Mouse (Mus musculus) stomach, embryonic 15.5 days (tissue): ENCODE results near the gene Gfra4. TPM values are rescaled to one million over a fixed set of nuclear protein-coding genes. Genes with fewer than 3 reads are reported as not detected.
A peak's percentile ranks its signal among the peaks of the same experiment; 100 is the strongest.

Experiments used
- ATAC-seq: fragments of 200-750 bp; cut with Nextera tagmentation; 2 replicates; pipeline ENCODE4 v1.8.0; 2017; ENCODE audit warnings: low read depth, moderate number of reproducible peaks, moderate TSS enrichment; ENCODE audit not compliant: insufficient read depth, low FRiP score
- H3K27ac ChIP-seq: fragments of 300-500 bp; sonication (generic); 2 replicates; pipeline ENCODE4 v1.5.1; 2015; ENCODE audit warnings: mild to moderate bottlenecking, inconsistent platforms
- H3K27me3 ChIP-seq: fragments of 300-500 bp; sonication (generic); replicated peaks from 2 replicates; pipeline ENCODE4 v1.6.1; 2015; ENCODE audit warnings: inconsistent platforms
- H3K36me3 ChIP-seq: fragments of 300-500 bp; sonication (generic); 2 replicates; pipeline ENCODE4 v1.6.1; 2015; ENCODE audit warnings: inconsistent platforms
- H3K4me1 ChIP-seq: fragments of 300-500 bp; sonication (generic); 2 replicates; pipeline ENCODE4 v1.6.1; 2015; ENCODE audit warnings: inconsistent platforms
- H3K4me2 ChIP-seq: fragments of 300-500 bp; sonication (generic); 2 replicates; pipeline ENCODE4 v1.6.1; 2015; ENCODE audit warnings: mild to moderate bottlenecking, inconsistent platforms
- H3K4me3 ChIP-seq: fragments of 300-500 bp; sonication (generic); replicated peaks from 2 replicates; pipeline ENCODE4 v1.5.1; 2015; ENCODE audit warnings: inconsistent platforms
- H3K9ac ChIP-seq: fragments of 300-500 bp; sonication (generic); 2 replicates; pipeline ENCODE4 v1.6.1; 2015; ENCODE audit warnings: inconsistent platforms
- H3K9me3 ChIP-seq: fragments of 300-500 bp; sonication (generic); 2 replicates; pipeline ENCODE4 v1.6.1; 2016; ENCODE audit warnings: inconsistent platforms
- WGBS: fragments of 180-500 bp; shearing (Covaris S2); methylation state at CpG from one replicate; pipeline ENCODE4 v1.1.7; 2015; 5-methylcytosine and 5-hydroxymethylcytosine counted together
- polyA plus RNA-seq: library from polyadenylated mRNA; unstranded; fragments of >200 nt; fragmentation: Nextera tagmentation; extraction: Ambion mirVana; gene quantifications from 2 replicates; pipeline ENCODE4 v1.2.1, GENCODE M21; 2015

Gene Gfra4
- polyA plus RNA-seq = 12.7 and 14.0 TPM in 2 replicates

- no peak for ATAC-seq
- no peak within 1 kb of the TSS for H3K4me3 ChIP-seq
- H3K27ac ChIP-seq = no peak within 1 kb of the TSS
- H3K9ac ChIP-seq = no peak within 1 kb of the TSS
- no peaks in the 10 kb centered on the region for H3K36me3 ChIP-seq
- H3K4me2 ChIP-seq = peak within 1 kb of the TSS; percentile 94; the same call in 1 of the 2 replicates
- H3K9me3 ChIP-seq = no peaks in the 10 kb centered on the region
- H3K27me3 ChIP-seq = peaks cover 41% of the 10 kb centered on the region
- H3K4me1 ChIP-seq = peaks cover 19% of the 10 kb centered on the region
- 82% methylated on average over 2 of the region's 2 CpGs for WGBS
These were observed at the start of gene Gfra4 for GRCm38 (mm10) chr2:131042988-131043387. Gene Gfra4, minus strand, starts transcription at chr2:131043088.

DNA sequence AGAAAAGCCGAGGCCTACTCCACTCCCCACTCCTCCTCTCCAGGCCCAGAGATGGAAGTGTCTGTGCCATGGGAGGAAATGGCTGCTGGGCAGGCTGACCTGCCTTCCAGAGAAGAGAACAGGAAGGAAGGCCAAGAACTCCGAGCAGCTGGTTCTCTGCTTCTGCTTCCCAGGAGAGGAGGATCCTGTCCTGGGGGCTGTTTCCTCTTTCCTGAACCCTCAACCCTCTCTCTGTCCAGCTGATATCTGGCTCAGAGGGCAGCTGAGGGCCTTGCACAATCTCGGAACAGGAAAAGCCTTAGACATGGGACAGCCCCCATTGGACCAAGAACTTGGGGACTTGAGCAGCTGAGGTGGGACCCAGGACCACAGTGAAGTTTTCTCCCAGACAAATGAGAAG is 48.0 kb upstream of the Gfra4 start:
- Histone ChIP-seq H3K9ac (no peak overlapping the region), H3K36me3 (no peaks in the 10 kb centered on the region), H3K9me3 (no peaks in the 10 kb centered on the region), H3K27me3 (no peaks in the 10 kb centered on the region), H3K4me2 (no peak overlapping the region), H3K4me3 (no peak overlapping the region), H3K27ac (no peak overlapping the region), H3K4me1 (no peaks in the 10 kb centered on the region)
- 76% methylated on average over 3 of the region's 3 CpGs for WGBS
- no peak for ATAC-seq

DNA sequence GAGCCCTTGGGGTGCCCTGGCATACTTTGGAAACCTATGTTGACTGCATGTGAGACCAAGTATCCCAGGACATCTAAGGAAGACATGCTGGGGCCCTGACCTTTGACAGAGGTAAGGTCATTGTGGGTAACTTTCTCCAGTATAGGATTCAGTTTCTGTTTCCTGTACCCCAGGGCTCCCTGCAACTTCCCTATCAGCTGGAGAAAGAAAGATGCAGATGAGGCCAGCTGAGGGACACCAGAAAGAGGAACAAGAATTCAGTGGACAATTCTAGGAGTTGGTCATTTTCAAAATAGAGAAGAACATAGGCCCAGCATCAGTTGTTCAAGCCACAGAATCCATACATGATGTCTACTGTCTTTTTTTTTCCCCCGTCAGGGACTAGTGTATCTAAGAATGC is 46.7 kb upstream of the Gfra4 start:
- Histone ChIP-seq H3K27me3 (no peaks in the 10 kb centered on the region), H3K9me3 (no peaks in the 10 kb centered on the region), H3K4me1 (no peaks in the 10 kb centered on the region), H3K27ac (no peak overlapping the region), H3K9ac (no peak overlapping the region), H3K4me2 (no peak overlapping the region), H3K4me3 (no peak overlapping the region), H3K36me3 (no peaks in the 10 kb centered on the region)
- WGBS = 96% methylated on average over 1 of the region's 1 CpGs
- ATAC-seq = no peak

DNA sequence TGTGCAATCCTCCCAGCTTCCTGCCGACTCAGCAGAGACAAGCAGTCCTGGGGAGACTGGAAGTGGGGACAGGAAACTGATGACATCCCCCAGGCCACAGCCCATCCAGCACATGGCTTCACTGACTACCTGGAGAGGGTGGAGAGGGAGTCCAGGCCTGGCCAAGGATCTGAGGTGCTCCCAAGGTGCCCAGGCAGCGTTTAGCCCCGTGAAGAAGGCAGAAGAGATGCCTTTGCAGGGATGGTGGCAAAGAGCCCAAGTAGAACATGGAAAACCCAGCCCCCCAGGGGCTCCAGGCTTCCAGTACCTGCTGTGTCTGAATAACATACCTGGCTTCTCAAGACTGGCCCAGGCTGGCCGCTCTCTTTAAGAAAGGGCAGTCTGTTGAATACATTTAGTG is 45.7 kb upstream of the Gfra4 start:
- H3K36me3 ChIP-seq = no peaks in the 10 kb centered on the region
- H3K9ac ChIP-seq = no peak overlapping the region
- no peak overlapping the region for H3K4me3 ChIP-seq
- no peaks in the 10 kb centered on the region for H3K9me3 ChIP-seq
- no peak for ATAC-seq
- H3K4me1 ChIP-seq = no peaks in the 10 kb centered on the region
- WGBS = 77% methylated on average over 4 of the region's 4 CpGs
- no peak overlapping the region for H3K4me2 ChIP-seq
- H3K27ac ChIP-seq = no peak overlapping the region
- no peaks in the 10 kb centered on the region for H3K27me3 ChIP-seq

- 74% methylated on average over 11 of the region's 11 CpGs for WGBS
- no peaks in the 10 kb centered on the region for H3K27me3 ChIP-seq
- H3K9me3 ChIP-seq = no peaks in the 10 kb centered on the region
- H3K27ac ChIP-seq = no peak within 1 kb of the TSS
- no peaks in the 10 kb centered on the region for H3K4me1 ChIP-seq
- no peaks in the 10 kb centered on the region for H3K36me3 ChIP-seq
- no peak for ATAC-seq
- no peak within 1 kb of the TSS for H3K9ac ChIP-seq
- no peak within 1 kb of the TSS for H3K4me3 ChIP-seq
- H3K4me2 ChIP-seq = no peak within 1 kb of the TSS
These were observed 43.9 kb upstream of the Gfra4 start, which contains the start of gene Siglec1 for GRCm38 (mm10) chr2:131086667-131087390. Gene Siglec1, minus strand, starts transcription at chr2:131086765.

GRCm38 (mm10) chr2:131084206-131084605 is 41.3 kb upstream of the Gfra4 start:
- H3K9me3 ChIP-seq = no peaks in the 10 kb centered on the region
- no peak overlapping the region for H3K4me3 ChIP-seq
- no peaks in the 10 kb centered on the region for H3K36me3 ChIP-seq
- no peak overlapping the region for H3K4me2 ChIP-seq
- 80% methylated on average over 4 of the region's 4 CpGs for WGBS
- no peak for ATAC-seq
- no peaks in the 10 kb centered on the region for H3K4me1 ChIP-seq
- no peak overlapping the region for H3K9ac ChIP-seq
- H3K27ac ChIP-seq = no peak overlapping the region
- no peaks in the 10 kb centered on the region for H3K27me3 ChIP-seq

DNA sequence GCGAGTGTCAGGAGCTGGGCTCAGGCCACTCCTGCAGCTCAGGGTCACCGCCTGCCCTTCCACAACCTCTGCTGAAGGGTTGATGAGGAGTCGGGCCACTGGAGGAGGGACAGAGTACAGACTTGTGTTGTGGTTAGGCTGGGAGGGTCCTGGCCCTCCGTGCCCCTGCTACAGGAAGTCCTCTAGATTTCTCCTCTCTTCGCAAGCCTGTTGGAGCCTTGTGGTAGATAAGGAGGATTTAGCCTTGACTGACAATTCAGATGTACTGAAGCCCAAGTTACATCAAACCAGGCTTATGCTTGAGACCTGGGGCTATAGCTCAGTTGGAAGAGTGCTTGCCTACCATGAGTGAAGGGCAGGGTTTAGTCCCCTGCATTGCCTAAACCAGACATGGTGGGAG is 37.6 kb upstream of the Gfra4 start:
- H3K9ac ChIP-seq = no peak overlapping the region
- H3K27ac ChIP-seq = no peak overlapping the region
- no peaks in the 10 kb centered on the region for H3K4me1 ChIP-seq
- H3K4me3 ChIP-seq = no peak overlapping the region
- ATAC-seq = no peak
- H3K27me3 ChIP-seq = no peaks in the 10 kb centered on the region
- WGBS = 73% methylated on average over 5 of the region's 5 CpGs
- no peaks in the 10 kb centered on the region for H3K9me3 ChIP-seq
- H3K4me2 ChIP-seq = no peak overlapping the region
- no peaks in the 10 kb centered on the region for H3K36me3 ChIP-seq

DNA sequence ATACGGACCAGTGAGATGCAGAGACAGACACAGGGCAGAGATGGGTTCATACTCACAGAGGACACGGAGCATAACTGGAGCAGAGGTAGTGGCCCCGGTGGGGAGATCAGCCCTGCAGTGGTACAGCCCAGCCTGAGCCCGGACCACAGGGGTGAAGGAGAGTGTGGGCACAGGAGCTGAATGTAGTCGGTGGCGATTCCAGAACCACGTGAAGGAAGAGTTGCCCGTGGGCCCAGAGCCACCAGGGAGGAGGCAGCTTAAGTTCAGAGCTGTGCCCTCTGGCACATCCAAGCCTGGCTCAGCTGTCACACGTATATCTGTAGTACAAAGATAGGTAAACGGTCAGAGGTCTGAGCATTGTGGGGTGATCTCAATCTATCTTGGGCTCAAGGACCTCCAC is 29.6 kb upstream of the Gfra4 start:
- Histone ChIP-seq H3K9me3 (no peaks in the 10 kb centered on the region), H3K27ac (no peak overlapping the region), H3K4me2 (no peak overlapping the region), H3K9ac (no peak overlapping the region), H3K27me3 (no peaks in the 10 kb centered on the region), H3K4me1 (no peaks in the 10 kb centered on the region), H3K36me3 (no peaks in the 10 kb centered on the region), H3K4me3 (no peak overlapping the region)
- WGBS = 81% methylated on average over 10 of the region's 10 CpGs
- ATAC-seq = no peak

DNA sequence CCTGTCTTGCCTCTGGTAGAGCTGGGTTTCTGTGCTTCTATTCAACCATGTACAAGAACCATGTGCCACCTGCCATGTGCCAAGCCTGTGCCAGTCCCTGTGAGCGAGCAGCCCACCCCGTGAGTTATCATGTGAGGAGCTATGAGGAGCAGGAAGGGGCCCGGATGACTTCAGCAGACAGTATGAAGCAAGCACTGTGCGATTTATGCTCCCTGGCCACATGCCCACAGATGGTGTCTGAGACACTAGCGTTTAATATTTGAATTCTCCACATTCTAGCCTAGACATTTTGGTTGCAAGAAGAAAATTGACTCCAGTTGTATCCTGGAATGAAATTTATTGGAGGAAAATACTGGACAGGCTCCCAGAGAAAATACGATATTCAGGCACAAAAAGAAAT is 24.6 kb upstream of the Gfra4 start:
- Histone ChIP-seq H3K4me3 (no peak overlapping the region), H3K27me3 (peaks cover 15% of the 10 kb centered on the region; the same call in 1 of the 2 replicates), H3K27ac (no peak overlapping the region), H3K9me3 (no peaks in the 10 kb centered on the region), H3K9ac (no peak overlapping the region), H3K36me3 (no peaks in the 10 kb centered on the region), H3K4me1 (peaks cover 7% of the 10 kb centered on the region), H3K4me2 (no peak overlapping the region)
- ATAC-seq = no peak
- WGBS = 48% methylated on average over 6 of the region's 6 CpGs

GRCm38 (mm10) chr2:131066342-131066741 is 23.5 kb upstream of the Gfra4 start:
- Histone ChIP-seq H3K9ac (no peak overlapping the region), H3K9me3 (no peaks in the 10 kb centered on the region), H3K4me1 (peaks cover 7% of the 10 kb centered on the region), H3K27me3 (peaks cover 23% of the 10 kb centered on the region; the same call in 1 of the 2 replicates), H3K4me3 (no peak overlapping the region), H3K36me3 (no peaks in the 10 kb centered on the region), H3K4me2 (no peak overlapping the region), H3K27ac (no peak overlapping the region)
- no peak for ATAC-seq
- WGBS = 60% methylated on average over 9 of the region's 9 CpGs

- ATAC-seq = peak; percentile 55; the same call in 1 of the 2 replicates
- Histone ChIP-seq H3K9ac (no peak within 1 kb of the TSS), H3K4me1 (peaks cover 15% of the 10 kb centered on the region)
These were observed 20.5 kb upstream of the Gfra4 start, which contains the start of gene Adam33 for GRCm38 (mm10) chr2:131063404-131063864. Gene Adam33, minus strand, starts transcription at chr2:131063814.

GRCm38 (mm10) chr2:131061607-131062006 is 18.7 kb upstream of the Gfra4 start:
- no peak overlapping the region for H3K4me2 ChIP-seq
- no peak overlapping the region for H3K9ac ChIP-seq
- no peaks in the 10 kb centered on the region for H3K9me3 ChIP-seq
- no peak overlapping the region for H3K4me3 ChIP-seq
- peaks cover 15% of the 10 kb centered on the region for H3K4me1 ChIP-seq
- H3K36me3 ChIP-seq = no peaks in the 10 kb centered on the region
- ATAC-seq = no peak
- H3K27me3 ChIP-seq = peaks cover 23% of the 10 kb centered on the region; the same call in 1 of the 2 replicates
- no peak overlapping the region for H3K27ac ChIP-seq
- WGBS = 47% methylated on average over 5 of the region's 5 CpGs

More at GRCm38 (mm10) chr2:131063404-131063864, 20.5 kb upstream of the Gfra4 start, which contains the start of gene Adam33:
- 3% methylated on average over 25 of the region's 27 CpGs for WGBS
- Histone ChIP-seq H3K27me3 (peaks cover 23% of the 10 kb centered on the region; the same call in 1 of the 2 replicates), H3K4me2 (peak within 1 kb of the TSS; percentile 68), H3K4me3 (peak within 1 kb of the TSS; percentile 29), H3K36me3 (no peaks in the 10 kb centered on the region), H3K27ac (no peak within 1 kb of the TSS), H3K9me3 (no peaks in the 10 kb centered on the region)
